Mouse (Mus musculus): Measurements from ENCODE around the gene Cox11. TPM values are rescaled to one million over a fixed set of nuclear protein-coding genes. Genes with fewer than 3 reads are reported as not detected.
A peak's percentile ranks its signal among the peaks of the same experiment; 100 is the strongest.

Cox11 gene
- total and polyA plus RNA-seq, 2 experiments = 10.6 to 15.7 TPM

DNA sequence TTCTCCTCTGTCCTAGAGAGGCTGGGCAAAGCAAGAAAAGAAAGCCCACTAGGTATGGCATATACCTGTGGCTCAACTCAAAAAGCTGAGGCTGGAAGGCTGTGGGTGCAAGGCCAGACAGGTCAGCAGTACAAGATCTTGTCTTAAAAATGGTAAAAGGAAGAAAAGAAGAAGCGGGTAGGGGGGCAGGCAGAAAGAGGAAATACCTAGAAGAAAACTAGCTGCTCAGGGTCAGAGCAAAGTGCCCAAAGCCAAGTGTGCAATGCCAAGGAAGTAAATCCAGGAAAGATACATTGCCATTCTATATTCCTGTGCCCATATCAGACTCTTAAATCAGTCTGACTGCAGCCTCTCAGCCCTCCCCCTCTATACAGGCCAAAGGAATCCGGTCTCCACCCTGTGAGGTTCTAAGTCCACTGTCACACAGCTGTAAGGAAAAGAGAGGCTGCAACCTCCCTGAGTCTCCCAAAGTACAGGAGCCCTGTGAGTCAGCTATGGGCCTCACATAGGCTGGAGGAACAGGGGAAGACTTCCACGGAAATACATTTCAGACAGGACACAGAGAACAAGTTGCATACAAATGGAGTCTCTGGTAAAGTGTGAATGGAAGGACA lies 28.3 kb downstream of the Cox11 start:
- H3K4me3 ChIP-seq (ENCODE audit: insufficient read depth, low read depth, low read length) = no peak overlapping the region
- WGBS = 55% methylated on average over 3 of the region's 3 CpGs
- H3K9ac ChIP-seq (ENCODE audit: low read depth, low read length) = no peak overlapping the region
- peaks cover 16% of the 10 kb centered on the region for H3K36me3 ChIP-seq (ENCODE audit: control insufficient read depth, insufficient read depth, low read length)
- TF ChIP-seq CTCF (IDR thresholded peaks at IDR 0.05; ENCODE audit: low read depth, low read length) (no peak), POLR2A (IDR thresholded peaks at IDR 0.05; ENCODE audit: extremely low read depth, insufficient read depth, low read length) (no peak)
- no peaks in the 10 kb centered on the region for H3K27me3 ChIP-seq (ENCODE audit: control insufficient read depth, insufficient read depth, low read length)
- peak; percentile 52 for DNase-seq (ENCODE audit: extremely low read depth, low read depth, low spot score)
- H3K27ac ChIP-seq (replicated peaks; ENCODE audit: insufficient read depth, low read depth, low read length) = peak overlapping the region; percentile 94
- peaks cover 7% of the 10 kb centered on the region; the same call in 1 of the 2 replicates for H3K79me2 ChIP-seq (ENCODE audit: control insufficient read depth, insufficient read depth, low read length)
- H3K4me1 ChIP-seq (ENCODE audit: control insufficient read depth, insufficient read depth, low read length) = peaks cover 14% of the 10 kb centered on the region

DNA sequence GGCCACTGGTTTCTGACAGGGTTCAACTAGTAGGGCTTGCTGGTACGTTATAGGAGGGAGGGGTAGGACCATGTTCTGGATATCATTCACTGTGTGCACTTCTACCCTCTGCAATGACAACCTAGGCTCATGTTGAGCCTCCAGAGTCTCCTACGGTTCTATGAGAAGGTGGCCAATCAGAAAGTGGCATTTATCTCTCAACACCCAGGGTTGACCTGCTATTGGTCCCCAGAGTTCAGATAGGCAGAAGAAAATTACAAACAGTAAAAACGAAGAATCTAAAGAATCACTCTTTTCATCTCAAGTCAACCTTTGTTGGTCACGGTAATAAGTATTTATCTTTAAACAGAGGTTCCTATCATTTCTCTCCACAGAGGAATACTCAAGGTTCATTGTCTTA lies 28.9 kb downstream of the Cox11 start:
- H3K27me3 ChIP-seq (ENCODE audit: control insufficient read depth, insufficient read depth, low read length) = no peaks in the 10 kb centered on the region
- TF ChIP-seq POLR2A (IDR thresholded peaks at IDR 0.05; ENCODE audit: extremely low read depth, insufficient read depth, low read length) (no peak), CTCF (IDR thresholded peaks at IDR 0.05; ENCODE audit: low read depth, low read length) (no peak)
- WGBS = 42% methylated on average over 4 of the region's 4 CpGs
- no peak overlapping the region for H3K4me3 ChIP-seq (ENCODE audit: insufficient read depth, low read depth, low read length)
- no peak overlapping the region for H3K9ac ChIP-seq (ENCODE audit: low read depth, low read length)
- peaks cover 7% of the 10 kb centered on the region; the same call in 1 of the 2 replicates for H3K79me2 ChIP-seq (ENCODE audit: control insufficient read depth, insufficient read depth, low read length)
- H3K27ac ChIP-seq (replicated peaks; ENCODE audit: insufficient read depth, low read depth, low read length) = peak overlapping the region; percentile 94
- H3K4me1 ChIP-seq (ENCODE audit: control insufficient read depth, insufficient read depth, low read length) = peaks cover 14% of the 10 kb centered on the region
- H3K36me3 ChIP-seq (ENCODE audit: control insufficient read depth, insufficient read depth, low read length) = peaks cover 11% of the 10 kb centered on the region
- no peak for DNase-seq (ENCODE audit: extremely low read depth, low read depth, low spot score)

DNA sequence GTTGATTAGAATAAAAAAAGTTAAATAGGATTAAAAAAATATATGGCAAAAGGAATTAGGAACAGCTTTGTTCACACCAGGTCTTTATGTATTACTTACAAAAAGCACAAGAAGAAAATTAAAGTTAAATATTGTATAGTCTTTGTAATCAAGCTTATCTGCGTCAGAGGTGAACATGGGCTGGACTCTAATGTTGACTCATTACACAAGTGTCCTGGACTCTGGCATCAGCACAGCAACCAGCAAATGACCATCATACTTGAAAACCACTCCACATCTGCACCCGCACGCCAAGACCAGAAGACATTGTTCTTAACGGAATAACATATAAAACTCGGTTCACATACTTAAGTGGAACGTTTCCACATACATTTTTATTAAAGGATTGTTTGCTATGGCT lies 29.4 kb downstream of the Cox11 start:
- no peak overlapping the region for H3K9ac ChIP-seq (ENCODE audit: low read depth, low read length)
- peak; percentile 99 for DNase-seq (ENCODE audit: extremely low read depth, low read depth, low spot score)
- TF ChIP-seq CTCF (IDR thresholded peaks at IDR 0.05; ENCODE audit: low read depth, low read length) (no peak), POLR2A (IDR thresholded peaks at IDR 0.05; ENCODE audit: extremely low read depth, insufficient read depth, low read length) (no peak)

DNA sequence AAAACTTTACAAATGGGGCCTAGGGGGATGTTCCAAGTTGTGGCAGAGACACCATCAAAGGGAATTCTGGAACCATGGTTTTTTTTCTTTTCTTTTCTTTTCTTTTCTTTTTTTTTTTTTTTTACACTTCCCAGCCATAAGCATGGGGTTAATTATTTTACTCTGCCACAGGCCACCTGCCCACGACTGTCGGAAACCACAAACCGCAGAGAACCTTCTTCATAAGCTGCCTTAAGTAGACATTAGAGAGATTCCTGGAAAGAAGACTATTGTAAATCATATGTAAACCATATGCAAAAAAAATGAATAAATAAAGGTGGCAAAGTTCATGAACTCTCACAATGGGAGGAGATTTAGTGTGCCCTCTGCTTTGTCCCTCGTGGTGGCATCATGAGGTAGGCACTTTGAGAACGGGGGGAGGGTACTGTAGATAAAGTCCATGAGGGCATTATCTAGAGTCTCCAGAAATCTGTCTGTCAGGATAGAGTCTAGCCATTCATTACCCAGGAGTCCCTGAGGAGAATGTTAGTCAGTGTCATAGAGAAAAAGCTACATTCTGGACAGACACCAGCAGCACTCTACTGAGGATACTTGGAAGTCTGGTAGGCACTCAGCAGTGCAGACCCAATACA lies 37.6 kb downstream of the Cox11 start:
- Histone ChIP-seq H3K9ac (ENCODE audit: low read depth, low read length) (no peak overlapping the region), H3K27ac (replicated peaks; ENCODE audit: insufficient read depth, low read depth, low read length) (no peak overlapping the region), H3K79me2 (ENCODE audit: control insufficient read depth, insufficient read depth, low read length) (no peaks in the 10 kb centered on the region), H3K4me3 (ENCODE audit: insufficient read depth, low read depth, low read length) (no peak overlapping the region), H3K27me3 (ENCODE audit: control insufficient read depth, insufficient read depth, low read length) (no peaks in the 10 kb centered on the region), H3K4me1 (ENCODE audit: control insufficient read depth, insufficient read depth, low read length) (no peaks in the 10 kb centered on the region), H3K36me3 (ENCODE audit: control insufficient read depth, insufficient read depth, low read length) (peaks cover 26% of the 10 kb centered on the region)
- TF ChIP-seq POLR2A (IDR thresholded peaks at IDR 0.05; ENCODE audit: extremely low read depth, insufficient read depth, low read length) (no peak), CTCF (IDR thresholded peaks at IDR 0.05; ENCODE audit: low read depth, low read length) (no peak)
- WGBS = 72% methylated on average over 5 of the region's 5 CpGs
- peak; percentile 27 for DNase-seq (ENCODE audit: extremely low read depth, low read depth, low spot score)

More for the DNA sequence above, 29.4 kb downstream of the Cox11 start:
- Histone ChIP-seq H3K27ac (replicated peaks; ENCODE audit: insufficient read depth, low read depth, low read length) (no peak overlapping the region), H3K27me3 (ENCODE audit: control insufficient read depth, insufficient read depth, low read length) (no peaks in the 10 kb centered on the region), H3K79me2 (ENCODE audit: control insufficient read depth, insufficient read depth, low read length) (peaks cover 7% of the 10 kb centered on the region; the same call in 1 of the 2 replicates), H3K4me3 (ENCODE audit: insufficient read depth, low read depth, low read length) (no peak overlapping the region), H3K36me3 (ENCODE audit: control insufficient read depth, insufficient read depth, low read length) (peaks cover 11% of the 10 kb centered on the region), H3K4me1 (ENCODE audit: control insufficient read depth, insufficient read depth, low read length) (peaks cover 14% of the 10 kb centered on the region)
- 27% methylated on average over 6 of the region's 6 CpGs for WGBS

DNA sequence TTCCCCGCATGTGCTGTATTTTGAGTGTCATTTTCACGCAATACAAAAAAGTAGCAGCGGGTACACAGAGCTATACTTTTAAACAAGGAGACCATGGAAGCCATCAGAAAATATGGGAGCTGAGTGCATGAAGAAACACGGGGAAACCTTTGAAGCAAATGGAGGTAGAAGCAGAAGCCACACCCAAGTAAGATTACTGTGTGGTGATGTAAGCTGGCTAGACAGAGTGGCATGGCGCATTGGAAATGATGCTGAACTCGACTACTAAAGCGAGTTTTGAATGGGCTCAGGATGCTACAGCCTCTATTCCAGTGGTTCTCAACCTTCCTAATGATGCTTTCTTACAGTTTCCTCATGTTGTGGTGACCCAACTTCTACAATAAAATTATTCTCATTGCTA lies 39.1 kb downstream of the Cox11 start:
- DNase-seq (ENCODE audit: extremely low read depth, low read depth, low spot score) = no peak
- H3K4me1 ChIP-seq (ENCODE audit: control insufficient read depth, insufficient read depth, low read length) = no peaks in the 10 kb centered on the region
- no peak overlapping the region for H3K27ac ChIP-seq (replicated peaks; ENCODE audit: insufficient read depth, low read depth, low read length)
- WGBS = 96% methylated on average over 7 of the region's 7 CpGs
- no peaks in the 10 kb centered on the region for H3K27me3 ChIP-seq (ENCODE audit: control insufficient read depth, insufficient read depth, low read length)
- H3K79me2 ChIP-seq (ENCODE audit: control insufficient read depth, insufficient read depth, low read length) = no peaks in the 10 kb centered on the region
- no peak for TF ChIP-seq CTCF (IDR thresholded peaks at IDR 0.05; ENCODE audit: low read depth, low read length)
- TF ChIP-seq POLR2A (IDR thresholded peaks at IDR 0.05; ENCODE audit: extremely low read depth, insufficient read depth, low read length) = no peak
- no peak overlapping the region for H3K9ac ChIP-seq (ENCODE audit: low read depth, low read length)
- no peak overlapping the region for H3K4me3 ChIP-seq (ENCODE audit: insufficient read depth, low read depth, low read length)
- H3K36me3 ChIP-seq (ENCODE audit: control insufficient read depth, insufficient read depth, low read length) = peaks cover 23% of the 10 kb centered on the region

DNA sequence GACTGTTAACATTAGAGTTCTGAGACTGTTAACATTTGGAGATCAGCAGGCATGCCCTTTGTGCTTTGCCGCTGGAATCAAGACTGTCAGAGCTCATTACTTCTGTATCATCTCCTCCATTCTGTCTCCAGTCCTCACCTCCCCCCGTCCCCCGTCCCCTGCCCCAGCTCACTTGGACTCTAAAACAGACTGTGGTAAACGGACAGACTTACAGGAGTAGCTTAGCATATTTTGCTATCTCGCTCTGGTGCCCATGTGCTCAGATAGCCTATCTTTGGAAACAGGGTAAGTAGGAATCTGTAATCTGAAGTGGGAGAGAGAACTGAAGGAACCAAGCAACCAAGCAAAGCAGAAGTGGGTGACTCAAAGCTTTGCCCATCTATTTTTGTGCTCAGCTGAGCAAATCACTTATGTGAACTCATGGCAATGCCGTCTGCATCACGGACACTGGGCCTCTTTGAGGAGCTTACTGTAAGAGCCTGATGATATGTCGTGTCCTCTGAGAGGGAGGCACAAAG lies 39.9 kb downstream of the Cox11 start:
- no peaks in the 10 kb centered on the region for H3K27me3 ChIP-seq (ENCODE audit: control insufficient read depth, insufficient read depth, low read length)
- no peaks in the 10 kb centered on the region for H3K4me1 ChIP-seq (ENCODE audit: control insufficient read depth, insufficient read depth, low read length)
- no peaks in the 10 kb centered on the region for H3K79me2 ChIP-seq (ENCODE audit: control insufficient read depth, insufficient read depth, low read length)
- TF ChIP-seq POLR2A (IDR thresholded peaks at IDR 0.05; ENCODE audit: extremely low read depth, insufficient read depth, low read length) (no peak), CTCF (IDR thresholded peaks at IDR 0.05; ENCODE audit: low read depth, low read length) (no peak)
- H3K9ac ChIP-seq (ENCODE audit: low read depth, low read length) = no peak overlapping the region
- no peak overlapping the region for H3K4me3 ChIP-seq (ENCODE audit: insufficient read depth, low read depth, low read length)
- peaks cover 27% of the 10 kb centered on the region for H3K36me3 ChIP-seq (ENCODE audit: control insufficient read depth, insufficient read depth, low read length)
- WGBS = 93% methylated on average over 8 of the region's 8 CpGs
- no peak for DNase-seq (ENCODE audit: extremely low read depth, low read depth, low spot score)
- no peak overlapping the region for H3K27ac ChIP-seq (replicated peaks; ENCODE audit: insufficient read depth, low read depth, low read length)
